Mouse (Mus musculus) embryonic stem cell, embryonic (primary cell): Measurements from ENCODE around the gene Cenpi.
"Not testable (repeated sequence)": the region's sequence is repeated elsewhere in the genome, so short reads cannot be mapped to it uniquely, and the experiment has no call there.

ENCODE experiments used
- CTCF ChIA-PET, 4 experiments: fragments of 300-600 bp in 2 of 4; fragments of 350-600 bp in 2 of 4; sonication (Branson Sonifier 250); formaldehyde crosslinking; loops; one replicate each; lab custom pipeline; 2022; ENCODE audit warnings: inconsistent platforms in 2 of 4; lab: Charles Lee
- POLR2A ChIA-PET, 4 experiments: fragments of 300-600 bp in 2 of 4; fragments of 350-600 bp in 2 of 4; sonication (Branson Sonifier 250); formaldehyde crosslinking; loops; one replicate each; lab custom pipeline; 2022; ENCODE audit warnings: antibody characterized with exemption in 4 of 4, inconsistent platforms in 1 of 4; lab: Charles Lee

Cenpi gene

DNA sequence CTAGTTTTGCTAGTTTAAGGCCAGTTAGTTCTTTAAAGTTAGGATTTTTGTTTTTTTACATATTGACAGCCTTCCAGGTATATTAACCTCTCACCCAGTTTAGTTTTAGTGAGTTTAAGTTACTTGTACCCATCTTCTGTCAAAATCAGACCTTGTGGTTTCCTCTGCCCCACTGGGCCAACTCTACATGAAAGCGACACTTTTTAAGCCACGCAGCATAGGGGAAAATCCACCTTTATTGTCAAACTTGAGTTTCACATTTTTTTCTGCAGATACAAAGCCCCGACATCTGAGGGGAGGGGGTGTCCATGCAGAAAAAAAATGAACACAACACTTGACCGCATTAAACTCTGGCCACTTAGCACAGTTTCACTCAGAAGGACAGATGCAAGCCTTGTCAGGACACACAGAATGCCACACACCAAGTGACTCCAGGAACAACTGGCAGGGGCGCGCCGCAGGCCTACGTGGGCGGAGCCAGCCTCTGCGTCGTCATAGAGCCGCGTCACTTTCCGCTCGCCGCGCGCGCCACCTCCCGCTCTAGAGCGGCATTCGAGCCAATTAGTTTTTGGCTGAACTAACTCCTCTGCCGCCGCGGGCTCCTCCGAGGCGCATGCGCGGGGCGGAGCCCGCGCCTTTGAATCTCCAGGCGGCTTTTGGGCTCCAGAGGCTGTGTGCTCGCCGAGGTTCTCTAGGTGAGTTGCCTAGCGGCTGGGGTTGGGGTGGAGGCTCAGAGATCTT lies at the start of gene Cenpi:
TSS of gene Cenpi (plus strand) at position 551 of the 741 bp plus-strand sequence.
- CTCF ChIA-PET: no interaction called here
- POLR2A ChIA-PET: interaction anchor here in 2 of 4 experiments (0.6 to 1.3 kb wide), 5 partner anchors 9 to 241 kb away, joined by 3 to 6 read pairs (median 5); no protein-coding TSS in a partner anchor

DNA sequence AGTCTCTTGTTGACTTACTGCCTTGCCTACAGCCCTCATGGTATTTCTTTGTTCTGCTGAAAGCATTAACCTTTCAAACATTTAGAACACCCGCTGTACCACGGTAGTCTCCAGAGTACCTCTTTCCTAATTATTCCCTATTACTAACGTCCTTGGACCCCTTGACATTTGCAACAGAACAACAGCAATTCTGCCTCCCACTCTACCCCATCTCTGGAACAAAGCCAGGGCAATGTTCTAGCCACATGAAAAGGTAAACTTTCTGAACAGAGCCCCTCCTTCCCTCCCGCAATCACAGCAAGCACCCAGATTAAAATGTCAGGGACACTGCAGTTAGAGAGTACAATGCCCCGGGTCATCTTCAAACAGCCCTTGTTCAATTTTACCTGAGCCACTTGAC lies 46.7 kb upstream of the Cenpi start:
- POLR2A ChIA-PET: no interaction called here
- CTCF ChIA-PET: no interaction called here

DNA sequence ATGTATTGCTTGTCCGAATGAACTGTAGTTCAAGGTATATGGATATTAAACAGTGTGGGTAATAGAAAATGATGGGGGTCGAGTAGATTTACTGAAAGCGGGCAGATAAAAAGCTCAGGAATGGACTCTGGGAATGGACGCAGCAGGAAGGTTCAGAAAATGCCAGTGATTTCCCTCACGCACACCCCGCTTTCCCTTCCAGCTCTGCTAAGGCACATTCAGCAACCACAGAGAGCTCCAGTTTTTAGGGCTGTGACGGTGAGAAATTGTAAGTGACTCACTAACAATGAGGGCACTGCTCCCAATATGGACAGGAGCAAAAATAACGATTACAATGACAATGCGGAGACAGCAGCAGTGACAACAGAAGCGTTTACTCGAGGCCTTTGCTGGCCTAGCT lies 45.8 kb upstream of the Cenpi start:
- CTCF ChIA-PET: no interaction called here
- POLR2A ChIA-PET: interaction anchor here in 1 of 4 experiments (0.6 kb wide), 1 partner anchor 38 kb away, joined by 3 read pairs; no protein-coding TSS in a partner anchor

DNA sequence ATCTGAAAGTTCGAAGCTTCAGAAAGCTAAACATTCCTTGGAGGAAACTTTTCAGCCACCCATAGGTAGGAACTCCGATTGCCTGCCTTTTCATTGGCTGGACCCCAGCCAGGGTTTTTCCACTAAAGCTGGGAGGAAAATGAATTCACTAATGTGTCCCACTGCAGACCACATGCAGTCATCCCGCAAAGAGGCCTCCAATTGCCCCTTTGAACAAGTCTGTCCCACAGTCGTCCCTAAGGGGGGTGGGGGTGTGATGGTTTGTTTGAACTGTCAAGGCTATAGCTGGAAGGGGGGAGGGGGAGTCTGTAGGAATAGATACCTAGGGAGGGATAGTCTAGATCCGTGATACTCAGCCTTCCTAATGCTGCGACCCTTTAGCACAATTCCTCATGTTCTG lies 32.2 kb upstream of the Cenpi start:
- ChIA-PET CTCF (interaction anchor here in 1 of 4 experiments (0.7 kb wide), 1 partner anchor 10 kb away, joined by 3 read pairs; no protein-coding TSS in a partner anchor), POLR2A (interaction anchor here in 1 of 4 experiments (0.6 kb wide), 1 partner anchor 733 kb away, joined by 3 read pairs; the partner anchor contains the start of gene Zmat1)

DNA sequence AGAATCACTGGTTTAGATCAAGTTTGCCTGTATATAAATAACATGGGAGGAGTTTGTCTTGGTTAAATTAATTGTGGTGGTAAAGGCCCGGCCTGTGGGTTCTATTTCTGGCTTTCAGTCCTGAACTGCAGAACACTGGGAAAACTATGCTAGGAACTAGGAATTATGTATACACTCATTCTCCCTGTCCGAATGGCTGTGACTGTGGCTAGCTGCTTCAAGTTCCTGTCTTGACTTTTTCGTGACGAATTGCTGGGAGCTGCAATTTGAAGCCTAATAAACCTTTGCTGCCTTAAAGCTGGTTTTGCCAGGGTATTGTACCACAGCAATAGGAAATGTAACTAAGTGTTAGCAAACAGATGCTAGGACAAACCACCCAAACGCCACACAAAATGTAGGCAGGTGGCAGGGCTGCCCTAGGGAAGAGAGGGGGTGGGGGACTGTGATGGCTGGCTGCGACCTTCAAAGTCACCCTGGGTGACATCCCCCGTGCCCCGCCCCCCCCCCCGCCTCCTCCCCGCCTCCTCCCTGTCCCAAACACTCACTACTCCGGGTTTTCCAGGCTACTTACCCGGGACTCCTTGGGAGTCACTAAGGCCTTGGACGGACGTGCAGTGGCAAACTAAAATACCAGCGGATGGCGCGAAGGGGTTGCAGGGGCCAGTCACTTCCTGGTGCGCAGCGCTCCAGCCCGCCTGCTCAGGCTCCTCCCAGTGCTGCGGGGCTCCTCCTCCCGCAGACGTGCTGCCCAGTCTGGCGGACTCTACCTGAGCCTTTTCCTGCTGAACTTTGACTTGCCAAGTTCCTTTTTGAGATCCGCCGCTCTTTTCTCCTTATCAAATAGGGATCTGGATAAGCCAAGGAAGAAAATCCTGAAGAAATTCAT lies 31.4 kb upstream of the Cenpi start, which contains the start of gene Trmt2b:
TSS of gene Trmt2b (minus strand) at position 710 of the 886 bp plus-strand sequence.
- ChIA-PET CTCF (interaction anchor here in 1 of 4 experiments (0.7 kb wide), 1 partner anchor 9 kb away, joined by 3 read pairs; no protein-coding TSS in a partner anchor), POLR2A (interaction anchor here in 3 of 4 experiments (0.6 to 2.7 kb wide), 4 partner anchors 13 to 160 kb away, joined by 3 to 9 read pairs (median 4); no protein-coding TSS in a partner anchor)

DNA sequence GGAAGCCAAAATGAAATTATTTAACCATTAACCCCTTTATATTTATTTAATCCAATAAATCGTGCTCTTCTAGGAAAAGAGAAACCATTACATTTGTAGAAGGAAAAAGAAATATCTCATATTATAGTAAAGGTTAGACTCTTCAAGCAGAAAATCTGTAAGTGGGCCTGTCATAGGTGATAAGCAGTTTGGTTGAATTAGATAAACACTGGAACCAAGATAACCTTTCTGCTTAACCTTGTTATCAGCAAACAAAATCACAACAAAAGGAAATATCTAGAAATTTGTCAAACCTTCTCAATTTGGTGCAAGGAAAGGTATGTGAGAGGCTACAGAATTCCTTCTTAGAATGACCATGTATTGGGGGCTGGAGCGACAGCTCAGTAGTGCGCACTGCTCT lies 27.4 kb upstream of the Cenpi start:
- ChIA-PET POLR2A (interaction anchor here in 1 of 4 experiments (1.2 kb wide), 1 partner anchor 16 kb away, joined by 3 read pairs; no protein-coding TSS in a partner anchor), CTCF (no interaction called here)

DNA sequence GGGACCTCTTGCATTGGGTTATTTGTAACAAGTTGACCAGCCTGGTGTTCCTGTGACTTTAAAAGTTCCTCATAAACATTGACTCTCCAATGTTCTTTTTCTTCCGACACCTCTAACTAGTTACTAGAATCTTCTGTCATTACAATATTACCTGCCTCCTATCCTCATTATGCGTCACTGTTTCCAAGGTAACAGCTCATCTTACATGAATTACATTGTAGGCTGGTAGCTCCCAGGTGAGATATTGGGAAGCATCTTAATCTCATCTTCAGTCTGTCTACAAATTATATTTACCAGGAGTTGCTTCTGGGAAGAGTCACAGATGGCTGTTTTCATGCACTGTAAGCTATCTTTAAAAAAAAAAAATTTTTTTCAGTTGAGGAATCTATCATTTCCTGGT lies 22.8 kb upstream of the Cenpi start:
- CTCF ChIA-PET: interaction anchor here in 1 of 4 experiments (0.8 kb wide), 1 partner anchor 9 kb away, joined by 3 read pairs; no protein-coding TSS in a partner anchor
- POLR2A ChIA-PET: no interaction called here

DNA sequence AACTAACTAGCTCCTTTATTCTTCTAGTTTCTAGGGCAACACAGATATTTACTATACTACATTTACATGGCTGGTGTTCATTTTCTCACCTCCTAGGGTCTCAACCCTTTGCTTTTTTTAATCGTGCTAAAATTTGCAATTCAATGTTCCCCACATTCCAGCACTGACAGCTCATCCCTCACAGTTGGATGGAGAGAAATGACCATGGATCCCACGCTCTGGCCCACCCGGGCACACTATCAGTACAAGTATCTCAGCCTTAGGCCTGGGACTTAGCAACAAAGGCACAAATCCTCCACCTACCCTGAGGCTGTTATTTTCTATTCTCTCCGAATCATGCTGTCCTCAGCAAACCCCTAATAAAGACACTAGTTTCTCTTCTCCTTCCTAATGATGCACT lies 22.1 kb upstream of the Cenpi start:
- ChIA-PET CTCF (interaction anchor here in 1 of 4 experiments (0.8 kb wide), 1 partner anchor 10 kb away, joined by 3 read pairs; no protein-coding TSS in a partner anchor), POLR2A (no interaction called here)

DNA sequence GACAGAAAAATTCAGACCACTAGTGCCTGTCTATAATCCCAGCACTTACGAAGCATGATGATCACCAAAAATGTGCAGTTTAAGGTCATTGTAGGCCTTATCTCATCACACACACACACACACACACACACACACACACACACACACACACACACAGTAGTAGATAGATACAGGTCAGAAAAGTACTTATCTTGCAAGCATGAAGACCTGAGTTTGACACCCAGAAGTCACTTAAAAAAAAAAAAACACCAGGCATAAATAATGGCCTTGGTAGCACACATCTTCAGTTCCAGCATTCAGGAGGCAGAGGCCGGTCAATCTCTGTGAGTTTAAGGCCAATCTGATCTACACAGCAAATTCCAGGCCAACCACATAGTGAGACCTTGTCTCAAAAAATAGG lies 20.6 kb upstream of the Cenpi start:
- POLR2A ChIA-PET: no interaction called here
- CTCF ChIA-PET: no interaction called here

DNA sequence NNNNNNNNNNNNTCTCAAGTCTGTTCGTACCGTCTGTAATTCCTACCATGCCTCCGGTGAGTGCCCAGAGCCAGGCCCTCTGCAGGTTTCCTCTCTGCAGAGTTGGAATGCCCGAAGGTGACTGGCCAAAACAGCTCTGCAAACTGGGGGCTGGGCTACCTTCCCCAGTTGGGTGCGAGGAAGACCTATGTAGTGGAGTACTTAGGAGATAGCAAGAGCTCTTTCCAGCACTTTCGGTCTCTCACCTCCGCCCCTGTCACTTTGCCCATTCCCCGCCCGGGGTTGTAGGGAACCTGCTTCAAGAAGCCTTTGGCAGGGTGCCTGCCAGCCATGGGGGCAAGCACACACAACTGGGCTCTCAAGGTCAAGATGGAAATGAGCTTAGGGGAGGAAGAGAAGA lies 11.6 kb upstream of the Cenpi start:
- ChIA-PET CTCF (no interaction called here), POLR2A (interaction anchor here in 3 of 4 experiments (0.8 to 2.1 kb wide), 8 partner anchors 9 to 608 kb away, joined by 3 to 9 read pairs (median 4); partner anchors contain the start of gene Trmt2b (in 1 of the 3))

DNA sequence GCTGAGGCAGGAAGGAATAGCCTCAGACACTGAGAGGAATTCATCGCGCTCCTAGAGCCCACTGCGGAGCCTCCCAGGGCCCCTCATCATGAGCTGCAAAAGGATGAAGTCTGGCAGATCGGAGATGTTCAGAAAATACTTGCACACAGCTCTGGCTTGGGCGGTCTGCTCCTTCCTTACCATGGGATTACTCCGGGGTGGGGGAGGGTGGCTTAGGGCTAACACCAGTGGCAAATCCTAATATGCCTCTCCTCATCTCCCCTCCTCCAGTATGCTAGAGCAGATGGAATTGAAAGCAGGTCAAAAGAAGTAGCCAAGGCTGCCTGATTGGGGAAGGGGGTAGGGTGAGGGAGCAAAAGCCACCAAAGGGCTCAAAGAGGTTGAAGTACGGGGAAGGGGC lies 11.1 kb upstream of the Cenpi start:
- ChIA-PET POLR2A (interaction anchor here in 3 of 4 experiments (0.8 to 2.1 kb wide), 8 partner anchors 8 to 609 kb away, joined by 3 to 9 read pairs (median 4); partner anchors contain the start of gene Trmt2b (in 1 of the 3)), CTCF (no interaction called here)

DNA sequence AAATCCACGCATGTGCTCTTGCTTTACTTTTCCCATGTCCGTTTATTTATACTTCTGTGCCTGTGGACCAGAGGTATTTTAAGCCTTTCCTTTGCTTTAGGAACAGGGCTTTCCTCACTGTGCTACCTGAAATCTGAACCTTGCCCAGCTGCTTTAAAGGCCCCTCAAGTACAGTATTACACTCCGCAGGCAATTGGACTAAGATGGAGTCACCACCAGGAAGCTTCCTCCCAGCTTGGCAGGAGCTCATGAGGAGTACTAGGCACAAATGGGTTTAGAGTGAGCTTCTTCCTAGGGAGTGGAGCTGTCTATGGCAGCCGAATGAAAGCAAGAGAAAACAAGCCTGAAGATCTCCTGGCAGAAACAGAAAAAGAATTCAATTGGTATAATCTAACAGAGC lies 10.7 kb upstream of the Cenpi start:
- ChIA-PET CTCF (no interaction called here), POLR2A (interaction anchor here in 3 of 4 experiments (1.4 to 2.1 kb wide), 4 partner anchors 8 to 19 kb away, joined by 5 to 9 read pairs (median 8); partner anchors contain the start of gene Trmt2b (in 1 of the 3))

DNA sequence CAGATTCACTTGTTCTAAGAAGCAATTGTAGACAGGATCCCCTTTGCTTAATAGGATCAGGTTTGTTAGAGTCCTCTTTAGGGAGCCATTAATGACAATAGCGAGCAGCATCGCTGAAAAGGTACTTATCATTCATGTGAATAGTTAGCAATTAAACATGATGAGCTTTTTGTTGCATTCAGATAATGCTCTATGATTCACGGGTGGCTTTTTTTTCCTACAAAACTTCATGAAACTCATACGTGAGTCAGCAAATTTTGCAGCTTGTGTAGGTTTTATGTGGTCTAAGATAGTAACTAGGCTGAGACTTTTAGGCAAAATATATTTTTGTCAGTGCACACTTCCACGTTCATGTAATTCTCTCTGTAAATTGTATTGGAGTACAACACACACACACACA lies 7.7 kb upstream of the Cenpi start:
- POLR2A ChIA-PET: no interaction called here
- CTCF ChIA-PET: no interaction called here

DNA sequence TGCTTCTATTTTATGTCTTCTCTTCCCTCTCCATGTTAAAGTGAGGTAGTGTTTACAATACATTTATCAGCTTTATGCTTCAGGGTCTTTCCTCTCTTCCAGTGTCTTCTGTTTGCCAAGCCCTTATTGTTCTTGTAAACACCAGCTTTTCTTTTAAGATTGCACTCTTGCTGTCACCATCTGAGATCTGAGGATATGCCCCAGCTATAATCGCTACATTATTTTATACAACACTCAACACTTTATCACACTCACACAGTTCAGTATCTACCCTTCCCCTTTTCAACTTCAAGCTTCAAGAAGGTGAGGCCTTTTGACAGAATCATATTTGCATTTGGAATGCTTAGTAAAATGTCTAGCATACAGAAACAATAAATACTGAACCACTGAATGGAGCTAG lies 4.6 kb upstream of the Cenpi start:
- ChIA-PET CTCF (no interaction called here), POLR2A (interaction anchor here in 1 of 4 experiments (1.2 to 1.7 kb wide), 3 partner anchors 14 to 282 kb away, joined by 3 to 4 read pairs (median 4); partner anchors contain the start of gene Rpl36a)

DNA sequence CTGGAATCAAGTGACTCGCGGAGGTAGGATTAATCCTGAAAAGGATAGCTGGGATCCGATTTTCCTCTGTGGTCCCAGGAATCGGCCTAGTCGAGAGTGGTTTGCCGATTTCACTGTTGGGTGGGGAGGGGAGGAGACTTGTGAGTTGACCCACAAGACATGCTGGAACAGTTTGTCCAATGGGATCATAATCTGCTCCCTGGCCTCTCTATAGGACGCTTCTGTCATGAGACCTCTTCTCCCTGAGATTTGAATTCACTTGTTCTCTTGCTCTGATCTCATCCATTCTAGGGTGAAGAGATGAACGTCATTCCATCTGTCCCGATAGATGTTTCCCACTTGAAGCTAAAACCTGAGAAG lies 371 bp downstream of the Cenpi start:
- ChIA-PET CTCF (no interaction called here), POLR2A (interaction anchor here in 2 of 4 experiments (0.6 to 1.3 kb wide), 5 partner anchors 8 to 242 kb away, joined by 3 to 6 read pairs (median 5); no protein-coding TSS in a partner anchor)

DNA sequence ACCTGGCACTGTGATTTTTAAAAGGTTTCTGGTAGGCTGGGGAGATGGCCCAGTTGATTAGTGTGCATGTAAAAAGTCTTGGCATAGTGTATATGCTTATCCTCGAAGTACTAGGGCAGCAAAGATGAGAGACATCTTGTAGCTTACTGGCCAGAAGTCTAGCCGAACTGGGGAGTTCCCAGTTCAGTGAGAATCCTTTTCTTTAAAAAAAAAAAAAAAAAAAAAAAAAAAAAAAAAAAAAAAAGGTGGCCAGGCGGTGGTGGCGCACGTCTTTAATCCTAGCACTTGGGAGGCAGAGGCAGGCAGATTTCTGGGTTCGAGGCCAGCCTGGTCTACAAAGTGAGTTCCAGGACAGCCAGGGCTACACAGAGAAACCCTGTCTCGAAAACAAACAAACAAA lies 3.3 kb downstream of the Cenpi start:
- CTCF ChIA-PET, POLR2A ChIA-PET: not testable (repeated sequence)

DNA sequence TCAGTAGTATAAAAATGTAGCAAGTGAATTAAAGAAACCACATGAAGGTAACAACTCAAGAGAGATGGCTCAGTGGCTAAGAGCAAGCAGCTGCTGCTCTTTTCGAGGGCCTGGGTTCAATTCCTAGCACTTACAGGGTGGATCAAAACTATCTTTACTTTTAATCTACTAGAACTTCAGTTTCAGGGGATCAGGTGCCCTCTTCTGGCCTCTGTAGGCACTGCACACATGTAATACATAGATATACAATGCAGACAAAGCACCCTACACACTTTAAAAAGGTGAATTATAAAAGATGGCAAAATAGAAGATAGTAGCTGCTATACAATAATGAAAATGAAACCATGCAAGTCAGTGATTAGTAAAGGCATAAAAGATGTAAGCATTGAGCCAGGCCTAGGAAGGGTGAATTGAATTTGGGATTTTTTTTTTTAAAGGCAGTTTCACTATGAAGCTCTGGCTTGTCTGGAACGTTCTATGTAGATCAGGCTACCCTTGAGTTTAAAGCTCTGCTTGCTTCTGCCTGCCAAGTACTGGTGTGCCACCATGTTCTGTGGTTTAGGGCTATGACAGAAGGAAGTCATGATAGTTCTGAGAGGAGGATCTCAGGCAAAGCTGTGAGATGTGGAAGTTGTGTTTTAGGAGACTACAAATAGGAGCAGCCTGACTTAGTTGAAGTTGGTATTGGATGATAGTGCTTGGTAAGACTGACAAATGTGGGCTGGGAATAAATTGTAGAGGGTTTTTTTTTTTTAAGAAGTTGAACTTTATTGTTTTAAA lies 11.5 kb downstream of the Cenpi start:
- CTCF ChIA-PET: interaction anchor here in 2 of 4 experiments (0.6 to 1.6 kb wide), 2 partner anchors 16 to 186 kb away, joined by 3 to 8 read pairs; no protein-coding TSS in a partner anchor
- POLR2A ChIA-PET: interaction anchor here in 1 of 4 experiments (0.6 to 1.9 kb wide), 9 partner anchors 10 to 266 kb away, joined by 3 to 7 read pairs (median 3); partner anchors contain the start of gene Rpl36a

DNA sequence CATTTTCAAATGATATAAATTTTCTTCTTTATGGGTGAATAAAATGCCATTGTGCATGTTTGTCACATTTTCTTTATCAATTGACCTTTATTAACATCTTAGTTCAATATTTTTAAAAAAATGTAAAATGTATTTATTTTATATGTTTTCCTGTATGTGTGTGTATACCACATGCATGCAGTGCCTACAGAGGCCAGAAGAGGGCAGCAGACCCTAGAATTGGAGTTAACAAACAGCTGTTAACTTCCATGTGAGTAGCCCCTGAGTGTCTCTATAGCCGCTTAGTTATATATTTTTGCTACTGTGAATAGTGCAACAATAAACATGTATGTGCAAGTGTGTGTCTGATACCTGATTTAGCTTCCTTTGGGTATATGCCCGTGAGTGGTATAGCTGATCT lies 25.4 kb downstream of the Cenpi start:
- CTCF ChIA-PET: interaction anchor here (0.5 to 1.5 kb wide), 8 partner anchors 14 to 1811 kb away, joined by 3 to 4 read pairs (median 4); partner anchors contain the start of gene Drp2 (in 1 of the 4)
- POLR2A ChIA-PET: interaction anchor here in 2 of 4 experiments (0.7 to 1.8 kb wide), 6 partner anchors 8 to 244 kb away, joined by 3 to 5 read pairs (median 3); no protein-coding TSS in a partner anchor
